Mouse (Mus musculus): ENCODE data around the gene Cdkn2aipnl.

Cdkn2aipnl gene

GRCm38 (mm10) chr11:51946144-51946543, 21.3 kb upstream of the Cdkn2aipnl start:
- no peak for DNase-seq (ENCODE audit: extremely low spot score, low spot score)

DNA sequence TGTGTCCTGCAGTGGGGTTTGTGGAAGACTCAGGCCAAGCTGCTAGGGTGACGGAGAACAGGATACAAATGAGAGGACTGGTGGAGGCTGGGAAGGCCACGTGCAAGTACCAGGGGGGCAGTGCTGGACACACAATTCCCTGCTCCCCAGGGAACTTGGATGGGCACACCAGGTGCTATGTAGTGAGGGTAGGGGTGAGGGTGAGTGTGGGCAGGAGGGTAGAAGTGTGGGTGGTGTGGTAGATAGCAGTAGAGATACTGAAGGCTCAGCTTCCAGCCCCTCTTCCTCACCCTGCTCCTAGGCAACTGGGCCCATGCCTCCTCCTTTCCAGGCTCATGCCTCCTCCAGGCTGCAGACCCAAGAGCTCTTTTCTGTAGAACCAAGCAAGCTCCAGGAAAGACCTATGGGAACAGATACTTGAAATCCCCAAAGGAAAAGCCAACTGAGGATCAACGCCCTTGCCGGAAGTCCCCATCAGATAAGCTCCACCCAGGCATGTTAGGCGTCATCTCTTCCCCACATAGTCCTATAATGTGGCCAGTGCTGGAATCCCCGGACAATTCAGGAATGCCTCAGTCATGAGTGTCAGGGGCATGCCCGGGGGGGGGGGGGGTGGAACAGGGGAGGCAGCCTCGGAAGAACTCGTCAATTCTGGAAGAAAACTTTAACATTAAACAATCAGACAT, 18.2 kb upstream of the Cdkn2aipnl start:
- DNase-seq (ENCODE audit: extremely low spot score, low spot score): no peak

DNA sequence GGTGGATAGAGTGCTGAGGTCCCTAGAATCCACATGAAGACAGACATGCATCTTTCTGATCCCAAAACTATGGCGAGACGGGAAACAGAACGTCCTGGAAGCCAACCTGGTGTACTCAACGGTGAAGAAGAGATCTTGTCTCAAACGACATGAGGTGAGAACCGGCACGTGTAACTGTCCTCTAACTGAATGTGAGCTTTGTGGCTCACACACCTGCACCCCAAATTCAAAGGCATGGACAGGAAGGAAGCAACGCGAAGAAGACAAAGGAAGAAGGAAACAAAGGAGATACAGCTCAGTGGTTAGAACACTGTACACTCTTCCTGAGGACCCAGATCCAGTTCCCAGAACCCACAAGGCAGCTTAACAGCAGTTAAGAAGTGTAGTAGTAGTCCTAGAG, 17.5 kb upstream of the Cdkn2aipnl start:
- DNase-seq (ENCODE audit: extremely low spot score, low spot score): no peak

DNA sequence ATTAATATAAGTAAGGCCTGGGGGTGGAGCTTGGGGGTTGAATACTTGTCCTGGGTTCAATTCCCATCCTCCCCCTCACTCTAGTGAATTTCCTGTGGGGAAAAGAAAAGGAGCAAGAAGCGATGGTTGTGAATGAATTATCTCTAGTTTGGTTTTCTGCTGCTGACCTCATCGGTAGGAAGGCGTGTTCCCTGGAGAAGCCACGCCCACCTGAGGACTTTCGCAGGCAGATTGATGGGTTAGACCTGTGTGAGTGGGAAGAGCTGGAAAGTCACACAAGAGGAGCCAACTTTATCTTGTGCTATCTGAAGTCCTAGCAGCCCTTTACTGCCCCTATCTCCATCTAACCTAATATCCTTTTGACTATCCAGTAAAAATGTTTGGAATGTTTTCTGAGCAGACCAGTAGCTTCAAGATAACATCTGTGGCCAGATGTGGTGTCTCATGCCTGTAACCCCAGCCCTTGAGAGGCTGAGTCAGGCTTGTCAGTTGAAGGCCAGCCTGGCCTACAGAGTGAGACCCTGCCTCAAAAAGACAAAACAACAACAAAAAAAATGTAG, 15.5 kb upstream of the Cdkn2aipnl start:
- no peak for DNase-seq (ENCODE audit: extremely low spot score, low spot score)

DNA sequence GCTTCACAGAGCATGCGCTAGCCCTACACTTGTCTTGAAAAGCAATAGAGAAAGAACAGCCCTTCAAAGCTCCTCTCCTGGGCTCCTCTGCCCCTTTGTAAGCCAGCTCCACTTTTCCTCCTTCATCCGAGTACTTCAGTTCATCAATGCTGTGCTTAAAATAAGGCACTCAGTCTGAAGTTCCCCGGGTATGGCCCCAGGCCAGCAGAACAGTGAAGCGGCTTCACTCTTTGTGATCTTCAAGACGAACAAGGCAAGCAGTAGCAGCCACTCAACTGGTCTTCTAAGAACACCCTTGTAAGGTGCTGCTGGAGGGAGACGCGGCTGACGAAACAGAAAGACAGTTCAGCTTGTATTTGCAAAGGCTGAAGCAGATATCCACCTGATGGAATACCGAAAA, 11.3 kb upstream of the Cdkn2aipnl start:
- DNase-seq (ENCODE audit: extremely low spot score, low spot score): no peak

DNA sequence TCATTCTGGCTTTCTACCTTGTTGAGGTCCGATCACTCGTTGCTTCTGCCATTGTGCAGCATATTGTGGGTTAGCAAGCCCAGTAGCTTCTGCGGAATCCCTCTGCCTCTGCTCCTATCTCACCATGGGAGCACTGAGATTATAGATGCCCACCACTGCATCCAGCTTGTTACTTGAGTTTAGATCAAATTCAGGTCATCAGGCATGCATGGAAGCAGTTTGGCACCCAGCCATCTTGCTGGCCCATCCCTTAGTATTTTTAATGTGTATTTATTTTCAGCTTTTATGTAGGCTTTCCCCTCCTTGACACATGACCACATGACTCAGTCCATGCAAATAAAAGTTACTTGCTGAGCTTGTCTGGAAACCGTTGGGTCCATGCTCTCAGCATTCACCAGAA, 9.7 kb upstream of the Cdkn2aipnl start:
- no peak for DNase-seq (ENCODE audit: extremely low spot score, low spot score)

GRCm38 (mm10) chr11:51959511-51959910, 8.0 kb upstream of the Cdkn2aipnl start:
- DNase-seq (ENCODE audit: extremely low spot score, low spot score): no peak

DNA sequence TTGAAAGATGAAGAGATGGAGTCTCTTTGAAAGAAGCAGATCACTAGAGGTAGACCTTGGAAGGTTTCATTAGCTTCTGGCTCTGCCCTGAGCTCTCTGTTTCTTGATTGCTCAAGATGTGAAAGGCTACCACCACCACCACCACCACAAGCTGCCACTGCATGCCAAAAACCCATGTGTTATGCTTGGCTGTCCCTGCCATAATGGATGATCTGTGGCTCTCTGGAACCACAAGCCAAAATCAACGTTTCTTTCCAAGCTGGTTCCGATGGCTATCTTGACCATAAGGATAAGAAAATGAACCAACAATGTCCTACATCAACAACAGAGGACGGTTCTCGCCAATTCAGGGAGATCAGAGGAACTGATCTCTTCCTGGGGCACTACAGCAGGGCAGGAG, 7.4 kb upstream of the Cdkn2aipnl start:
- no peak for DNase-seq (ENCODE audit: extremely low spot score, low spot score)

DNA sequence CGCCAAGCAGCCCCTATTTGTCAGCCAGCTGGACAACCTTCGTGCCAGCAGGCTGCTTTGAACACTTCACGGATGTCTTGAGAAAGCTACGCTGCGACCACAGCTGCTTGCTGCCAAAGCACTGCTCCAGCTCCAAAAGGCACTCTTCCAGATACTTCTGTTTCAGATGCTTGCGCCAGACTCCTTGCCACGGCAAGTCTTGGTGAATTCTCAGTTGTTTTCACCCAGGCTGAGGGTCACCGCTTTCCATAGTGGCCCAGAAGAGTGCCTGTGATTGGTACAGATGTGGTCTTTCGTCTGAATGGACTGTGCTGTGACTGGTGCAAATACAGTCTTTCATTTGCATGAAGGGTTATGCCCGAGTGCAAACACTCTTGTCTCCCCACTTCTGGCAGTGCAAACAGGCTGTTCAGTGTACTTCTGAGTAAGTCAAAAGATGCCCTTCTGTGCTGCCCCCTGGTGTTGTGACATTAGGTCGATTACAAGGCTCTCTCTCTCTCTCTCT, 6.4 kb upstream of the Cdkn2aipnl start:
- DNase-seq (ENCODE audit: extremely low spot score, low spot score): no peak

- DNase-seq (ENCODE audit: extremely low spot score, low spot score): no peak
Measured at GRCm38 (mm10) chr11:51961761-51962160, 5.7 kb upstream of the Cdkn2aipnl start.

- no peak for DNase-seq (ENCODE audit: extremely low spot score, low spot score)
Measured at GRCm38 (mm10) chr11:51962277-51962676, 5.2 kb upstream of the Cdkn2aipnl start.

GRCm38 (mm10) chr11:51966651-51967050, 810 bp upstream of the Cdkn2aipnl start:
- DNase-seq (ENCODE audit: extremely low spot score, low spot score): no peak

- DNase-seq (ENCODE audit: extremely low spot score, low spot score): no peak
Measured at GRCm38 (mm10) chr11:51968896-51969295, 1.4 kb downstream of the Cdkn2aipnl start.

- DNase-seq (ENCODE audit: extremely low spot score, low spot score): no peak
Measured at GRCm38 (mm10) chr11:51969511-51969910, 2.0 kb downstream of the Cdkn2aipnl start.

DNA sequence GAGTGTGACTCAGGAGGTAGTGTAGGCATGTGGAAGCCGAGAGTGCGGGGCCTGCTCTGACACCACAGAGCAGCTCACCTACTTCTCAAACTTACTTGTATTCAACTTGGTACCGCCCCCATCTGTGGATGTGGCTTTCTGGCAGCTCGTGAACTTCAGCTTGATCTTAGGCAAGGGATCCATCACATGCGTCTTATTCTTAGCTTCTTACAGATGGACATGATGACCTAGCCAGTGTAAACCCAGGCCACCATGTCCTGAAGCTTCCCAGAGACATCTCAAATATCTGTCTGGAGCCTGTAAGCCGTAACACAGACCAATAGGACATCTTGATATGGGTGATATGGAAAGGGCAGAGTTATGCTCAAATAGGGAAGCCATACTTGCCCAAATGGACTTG, 4.2 kb downstream of the Cdkn2aipnl start:
- no peak for DNase-seq (ENCODE audit: extremely low spot score, low spot score)

DNA sequence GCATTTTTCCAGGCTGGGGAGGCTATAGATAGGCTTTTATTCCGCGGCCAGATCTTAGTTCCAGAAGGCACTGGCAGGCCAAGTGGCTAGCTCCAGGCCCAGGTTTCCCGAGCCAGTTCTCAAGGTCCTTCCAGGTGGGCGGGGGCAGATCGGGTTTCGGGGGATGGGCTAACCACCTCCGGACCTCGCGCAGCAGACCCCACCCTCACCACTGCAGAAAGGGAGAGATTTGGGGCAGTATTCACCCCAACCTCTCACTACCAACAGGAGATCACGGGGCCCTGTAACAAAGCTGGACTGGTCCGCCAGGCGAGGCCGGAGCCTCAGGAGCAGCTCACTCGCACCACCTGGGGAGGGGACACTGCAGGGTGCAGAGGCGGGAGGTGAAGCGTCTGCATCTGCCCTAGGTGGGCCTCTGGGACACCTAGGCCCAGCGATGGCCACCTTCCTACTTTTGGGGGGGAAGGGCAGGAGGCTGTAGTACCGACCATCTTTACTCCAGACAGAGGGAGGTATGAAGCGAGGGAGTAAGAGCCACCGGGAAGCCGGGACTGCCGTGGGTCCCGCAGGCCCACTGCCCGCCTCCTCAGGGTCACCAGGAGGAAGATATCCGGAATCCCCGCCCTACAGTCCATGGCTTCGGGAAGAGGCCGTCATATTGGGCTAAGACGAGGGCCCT, 32.3 kb downstream of the Cdkn2aipnl start:
- peak; percentile 63 for DNase-seq (ENCODE audit: extremely low spot score, low spot score)

DNA sequence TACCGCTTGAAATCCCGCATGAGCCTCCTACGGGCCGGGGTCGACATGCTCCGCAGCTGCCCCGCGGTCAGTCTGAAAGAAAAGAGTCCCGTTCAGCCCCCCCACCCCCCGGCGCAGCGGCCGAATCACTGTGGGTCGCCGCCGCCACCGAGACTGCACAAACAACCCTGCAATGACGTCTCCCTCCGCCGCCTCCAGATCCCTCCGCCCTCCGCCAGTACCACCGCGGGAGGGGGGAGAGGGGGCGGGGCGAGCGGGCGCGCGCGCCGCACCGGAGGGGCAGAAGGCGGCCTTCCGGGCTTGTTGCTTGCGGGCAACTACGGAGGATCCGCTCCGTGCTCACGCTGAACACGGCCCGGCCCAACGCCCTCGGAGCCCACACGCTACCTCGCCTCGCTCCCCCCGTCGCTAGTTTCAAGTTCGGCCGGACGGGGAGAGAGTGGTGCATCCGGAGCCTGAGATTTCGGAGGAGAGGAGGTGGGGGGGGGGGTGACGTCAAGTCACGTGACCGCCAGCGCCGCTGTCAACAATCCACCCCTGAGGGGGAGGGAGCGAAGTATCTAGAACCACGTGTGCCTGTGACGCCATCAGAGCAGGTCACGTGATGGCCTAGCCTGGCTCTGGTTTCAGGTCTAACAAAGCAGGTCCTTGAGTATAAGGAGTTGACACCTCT, 33.0 kb downstream of the Cdkn2aipnl start, which contains the start of gene Ube2b:
Gene Ube2b (minus strand): TSS at position 473 of the 673 bp plus-strand sequence.
- peak; percentile 95 for DNase-seq (ENCODE audit: extremely low spot score, low spot score)

DNA sequence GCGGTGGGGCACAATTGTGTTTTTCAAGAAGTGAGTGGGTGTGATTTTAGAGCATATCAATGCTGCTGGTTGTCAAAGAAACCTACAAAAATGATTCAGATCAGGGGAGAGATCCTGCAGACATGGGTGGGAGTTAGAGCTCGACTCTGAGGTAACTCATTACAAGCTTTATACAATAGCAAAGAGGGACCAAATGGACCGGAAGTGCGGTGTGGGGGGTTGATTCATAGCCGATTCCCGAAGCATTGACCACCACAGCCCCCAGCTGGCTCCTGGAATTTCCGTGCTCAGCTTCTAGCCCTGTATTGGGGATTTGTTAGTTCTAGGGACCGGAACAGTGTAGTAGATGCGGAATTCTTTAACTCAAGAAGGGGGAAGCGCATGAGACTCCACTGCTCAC, 33.9 kb downstream of the Cdkn2aipnl start:
- no peak for DNase-seq (ENCODE audit: extremely low spot score, low spot score)

- no peak for DNase-seq (ENCODE audit: extremely low spot score, low spot score)
Measured at GRCm38 (mm10) chr11:52001861-52002260, 34.4 kb downstream of the Cdkn2aipnl start.

- DNase-seq (ENCODE audit: extremely low spot score, low spot score): no peak
Measured at GRCm38 (mm10) chr11:52002842-52003504, 35.5 kb downstream of the Cdkn2aipnl start.

DNA sequence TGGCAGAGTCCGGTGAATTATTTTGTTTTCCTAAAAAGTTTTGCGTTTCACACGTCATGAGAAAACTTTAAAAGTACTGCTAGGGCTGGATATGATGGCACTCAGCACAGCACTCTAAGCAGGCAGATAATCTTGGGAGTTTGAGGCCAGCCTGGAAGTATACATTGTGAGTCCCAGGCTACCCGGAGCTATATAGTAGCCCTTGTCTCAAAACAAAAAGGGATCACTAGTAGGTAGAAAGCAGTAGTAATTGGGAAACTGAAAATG, 36.0 kb downstream of the Cdkn2aipnl start:
- no peak for DNase-seq (ENCODE audit: extremely low spot score, low spot score)
